Mouse (Mus musculus): ENCODE measurements around the gene Rpl35. TPM values are rescaled to one million over a fixed set of nuclear protein-coding genes. Genes with fewer than 3 reads are reported as not detected.

Gene Rpl35
- polyA plus RNA-seq, 1 experiment from 2014 or later, result 1,011 TPM

Other genes with a start within 250 kb of the Rpl35 start
- gene Nr6a1, start 77.9 kb downstream of the Rpl35 start, polyA plus RNA-seq (2014; fragmentation: Nextera tagmentation; extraction: Ambion mirVana), result 2.9 and 3.1 TPM in 2 replicates
- 2.6 TPM in 2 replicates for gene Olfml2a, start 73.6 kb downstream of the Rpl35 start, polyA plus RNA-seq (2014; fragmentation: Nextera tagmentation; extraction: Ambion mirVana)
- 1.5 and 1.8 TPM in 2 replicates for gene Wdr38, start 8.1 kb downstream of the Rpl35 start, polyA plus RNA-seq (2014; fragmentation: Nextera tagmentation; extraction: Ambion mirVana)
- gene Arpc5l, start 276 bp downstream of the Rpl35 start, polyA plus RNA-seq (2014; fragmentation: Nextera tagmentation; extraction: Ambion mirVana), result 146 and 147 TPM in 2 replicates
- gene Golga1, start 59.9 kb upstream of the Rpl35 start, polyA plus RNA-seq (2014; fragmentation: Nextera tagmentation; extraction: Ambion mirVana), result 32.1 and 34.4 TPM in 2 replicates
- 10.2 and 11.4 TPM in 2 replicates for gene Scai, start 185.1 kb upstream of the Rpl35 start, polyA plus RNA-seq (2014; fragmentation: Nextera tagmentation; extraction: Ambion mirVana)
- 88.1 and 91.2 TPM in 2 replicates for gene Ppp6c, start 220.8 kb upstream of the Rpl35 start, polyA plus RNA-seq (2014; fragmentation: Nextera tagmentation; extraction: Ambion mirVana)

Measured in forebrain, embryonic 11.5 days (tissue).